Mouse (Mus musculus): Measurements from ENCODE around the gene 1110002E22Rik.

The 1110002E22Rik gene

DNA sequence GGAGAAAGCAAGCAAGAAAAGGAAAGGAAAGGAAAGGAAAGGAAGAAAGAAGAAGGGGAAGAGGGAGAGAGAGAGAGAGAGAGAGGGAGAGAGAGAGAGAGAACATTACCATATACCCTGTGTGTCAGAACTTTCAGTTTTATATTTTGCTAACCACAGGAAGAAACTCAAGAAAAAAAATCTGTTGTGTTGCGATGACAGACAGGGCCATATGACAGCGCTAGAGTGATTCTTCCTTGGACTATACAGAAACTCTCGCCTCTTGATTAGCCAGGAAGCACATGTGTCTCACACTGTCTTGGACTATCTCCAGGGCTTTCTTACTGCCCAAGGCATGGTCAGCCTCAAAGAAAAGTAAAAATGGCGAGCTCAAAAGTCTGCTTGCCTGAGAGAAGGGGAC is 2.2 kb upstream of the 1110002E22Rik start:
- in situ Hi-C loops (cut with MboI; ENCODE audit: unreplicated experiment in 2 of 2), result no loop called here

DNA sequence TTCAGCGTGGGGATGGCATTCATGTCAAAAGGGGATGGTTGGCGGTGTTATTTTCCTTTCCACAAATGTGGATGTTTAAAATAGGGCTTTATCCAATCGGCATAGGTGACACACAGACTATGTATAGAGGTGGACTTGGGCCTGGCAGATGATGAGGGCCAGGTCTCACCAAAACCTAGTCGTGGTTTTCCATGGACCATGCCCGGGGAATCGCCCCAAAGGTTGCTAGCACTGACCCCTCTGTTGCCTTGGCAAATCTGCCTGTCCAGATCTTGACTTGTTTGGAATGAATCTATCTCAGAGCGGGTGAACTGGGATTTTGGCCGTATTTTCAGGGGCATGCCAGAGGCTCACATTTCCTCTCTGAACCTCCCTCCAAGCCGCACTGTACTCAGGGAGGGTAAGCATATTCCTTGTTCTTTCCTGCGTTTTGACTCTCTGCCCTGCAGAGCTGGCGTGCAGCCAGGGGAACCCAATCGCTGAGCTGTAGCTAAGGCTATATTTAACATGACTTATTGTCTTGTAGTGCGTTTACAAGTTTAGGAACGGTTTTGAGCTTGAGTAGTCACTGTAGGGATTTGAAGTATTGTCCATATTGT is 1.0 kb upstream of the 1110002E22Rik start:
- in situ Hi-C loops (cut with MboI; ENCODE audit: unreplicated experiment in 2 of 2), result no loop called here

DNA sequence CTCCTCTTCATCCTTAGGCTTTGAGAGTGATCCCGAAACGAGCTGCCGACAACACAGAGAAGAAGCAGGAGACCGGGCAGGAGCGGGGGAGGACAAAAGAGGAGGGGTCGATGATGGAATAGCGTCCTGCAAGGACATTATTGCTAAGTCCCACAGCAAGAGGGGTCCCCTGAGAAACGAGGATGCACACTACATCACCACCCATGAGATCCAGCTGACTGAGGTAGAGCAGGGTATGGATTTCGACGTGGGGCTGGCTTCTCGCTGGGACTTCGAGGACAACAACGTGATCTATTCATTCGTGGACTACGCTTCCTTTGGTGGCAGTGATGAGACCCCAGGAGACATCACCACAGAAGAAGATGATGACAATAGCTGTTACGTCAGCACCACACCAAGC is 1.1 kb downstream of the 1110002E22Rik start:
- in situ Hi-C loops (cut with MboI; ENCODE audit: unreplicated experiment in 2 of 2), result no loop called here

DNA sequence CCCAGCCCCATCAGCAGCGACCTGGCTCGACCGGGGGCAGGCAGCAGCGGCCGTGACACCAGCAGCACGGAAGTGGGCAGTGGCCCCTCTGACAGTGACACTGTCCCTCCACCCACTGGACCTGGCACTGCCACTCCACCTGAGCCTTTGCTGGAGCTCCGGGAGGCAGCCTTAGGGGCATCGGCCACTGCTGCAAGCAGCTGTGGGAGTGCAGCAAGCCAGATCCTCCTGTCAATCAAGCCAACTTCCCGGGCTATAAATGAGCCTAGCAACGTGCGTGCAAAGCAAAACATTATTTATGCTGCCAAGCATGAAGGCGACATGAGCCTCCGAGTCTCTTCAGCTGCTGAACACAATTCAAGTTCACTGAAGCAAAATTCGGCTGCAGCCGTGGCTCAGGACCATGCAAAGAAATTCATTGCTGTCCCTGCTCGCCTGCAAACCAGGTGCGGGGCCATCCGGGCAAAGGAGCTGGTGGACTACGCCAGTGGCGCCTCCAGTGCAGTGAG is 1.6 kb downstream of the 1110002E22Rik start:
- in situ Hi-C loops (cut with MboI; ENCODE audit: unreplicated experiment in 2 of 2), result no loop called here

DNA sequence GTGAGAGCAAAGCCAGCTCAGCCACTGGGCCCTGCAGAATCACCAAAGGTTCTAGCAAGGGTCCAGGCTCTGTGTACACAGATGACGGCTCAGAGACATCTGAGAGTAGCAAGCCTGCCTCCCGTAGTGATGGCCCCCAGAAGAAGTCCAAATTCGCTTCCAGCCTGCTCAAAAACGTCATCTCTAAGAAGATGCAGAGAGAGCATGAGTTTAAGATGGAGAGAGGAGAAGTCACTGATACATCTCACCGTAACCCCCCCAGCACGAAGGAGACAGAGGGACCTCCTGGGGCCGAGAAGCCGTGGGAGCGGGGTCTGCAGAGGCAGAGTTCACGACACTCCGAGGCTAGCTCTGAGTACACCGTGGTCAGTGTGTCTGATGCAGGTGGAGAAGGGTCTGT is 2.4 kb downstream of the 1110002E22Rik start, which contains the start of gene Gm5105:
Gene Gm5105 (minus strand): TSS at position 101 of the 400 bp plus-strand sequence.
- in situ Hi-C loops (cut with MboI; ENCODE audit: unreplicated experiment in 2 of 2), result no loop called here

DNA sequence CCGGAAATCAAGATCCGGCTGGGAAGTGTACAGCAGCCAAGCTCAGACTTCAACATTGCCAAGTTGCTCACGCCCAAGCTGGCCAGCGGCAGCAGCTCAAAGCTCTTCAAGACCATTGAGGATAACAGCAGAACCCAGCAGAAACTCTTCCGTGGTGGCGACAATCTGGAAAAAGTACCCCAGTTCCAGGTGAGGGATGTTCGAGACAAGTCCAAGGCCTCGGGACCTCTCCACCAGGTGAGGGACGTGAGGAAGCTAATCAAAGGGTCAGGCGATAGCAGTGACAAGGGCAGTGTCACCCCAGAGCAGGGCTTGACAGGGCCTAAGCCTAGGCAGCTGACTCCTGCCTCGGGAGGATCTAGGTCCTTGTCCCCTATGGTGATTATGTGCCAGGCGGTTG is 3.3 kb downstream of the 1110002E22Rik start:
- in situ Hi-C loops (cut with MboI; ENCODE audit: unreplicated experiment in 2 of 2), result no loop called here

DNA sequence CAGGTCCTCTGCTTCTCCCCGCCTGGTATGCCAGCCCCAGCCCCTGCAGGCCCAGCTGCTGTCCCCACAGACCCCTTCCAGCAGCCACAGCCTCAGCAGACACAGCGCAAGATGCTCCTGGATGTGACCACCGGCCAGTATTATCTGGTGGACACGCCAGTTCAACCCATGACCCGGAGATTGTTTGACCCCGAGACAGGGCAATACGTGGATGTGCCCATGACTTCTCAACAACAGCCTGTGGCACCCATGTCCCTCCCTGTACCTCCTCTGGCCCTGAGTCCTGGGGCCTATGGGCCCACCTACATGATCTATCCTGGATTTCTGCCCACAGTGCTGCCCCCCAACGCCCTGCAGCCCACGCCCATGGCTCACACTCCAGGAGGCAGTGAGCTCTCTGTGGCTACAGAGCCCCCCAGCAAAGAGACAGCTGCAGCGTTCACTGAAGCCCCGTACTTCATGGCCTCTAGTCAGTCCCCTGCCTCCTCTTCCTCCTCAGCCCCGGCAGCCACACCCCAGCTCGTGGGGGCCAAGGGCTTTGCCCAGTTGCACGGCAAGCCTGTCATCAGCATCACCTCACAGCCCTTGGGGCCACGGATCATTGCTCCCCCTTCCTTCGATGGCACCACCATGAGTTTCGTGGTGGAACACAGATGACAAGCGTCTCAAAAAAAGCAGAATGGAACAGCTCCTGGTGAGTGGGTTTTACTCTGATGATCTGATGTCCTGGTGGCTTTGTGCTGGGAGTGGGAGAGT is 5.1 kb downstream of the 1110002E22Rik start:
- in situ Hi-C loops (cut with MboI; ENCODE audit: unreplicated experiment in 2 of 2), result no loop called here

DNA sequence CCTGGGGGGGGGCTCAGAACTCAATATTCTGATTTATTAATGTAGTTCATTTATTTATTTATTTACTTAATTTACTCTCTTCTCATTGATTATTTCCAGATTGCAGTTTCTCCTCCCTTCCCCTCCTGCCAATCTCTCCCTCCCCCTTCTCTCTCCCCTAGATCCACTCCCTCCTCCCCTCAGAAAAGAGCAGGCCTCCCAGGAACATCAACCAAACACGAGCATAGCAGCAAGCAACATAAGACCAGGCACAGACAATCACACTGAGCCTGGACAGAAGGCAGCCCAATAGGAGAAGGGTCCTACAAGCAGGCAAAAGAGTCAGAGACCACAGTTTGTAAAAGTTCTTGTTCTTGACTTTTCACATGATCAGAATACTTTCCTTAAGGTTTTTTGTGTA is 6.2 kb downstream of the 1110002E22Rik start:
- in situ Hi-C loops (cut with MboI; ENCODE audit: unreplicated experiment in 2 of 2), result no loop called here

DNA sequence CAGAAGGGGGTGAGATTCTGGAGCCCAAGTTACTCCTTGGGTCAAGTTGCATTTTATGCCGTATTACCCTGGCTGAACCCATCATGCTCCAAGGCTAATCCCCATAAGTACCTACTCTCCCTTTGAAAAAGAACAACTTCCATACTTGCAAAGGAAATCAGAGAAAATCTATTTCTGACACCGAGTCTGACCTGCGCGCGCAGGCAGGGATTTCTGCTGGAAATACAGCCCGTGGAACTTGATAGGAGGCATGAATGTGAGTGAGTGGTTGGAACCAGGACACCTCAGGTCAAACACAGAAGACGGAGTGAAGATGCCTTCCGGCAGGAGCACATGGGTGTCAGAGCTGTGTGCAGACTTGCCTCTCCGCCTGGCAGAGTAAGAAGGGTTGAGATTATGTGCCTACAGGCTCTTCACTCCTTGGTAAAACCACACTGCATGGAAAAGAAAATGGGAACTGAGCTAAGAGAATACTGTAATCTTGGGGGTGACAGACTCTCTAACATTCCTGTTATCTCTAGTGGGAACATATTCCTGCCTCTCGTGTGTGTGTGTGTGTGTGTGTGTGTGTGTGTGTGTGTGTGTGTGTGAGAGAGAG is 6.7 kb downstream of the 1110002E22Rik start:
- in situ Hi-C loops (cut with MboI; ENCODE audit: unreplicated experiment in 2 of 2), result no loop called here

DNA sequence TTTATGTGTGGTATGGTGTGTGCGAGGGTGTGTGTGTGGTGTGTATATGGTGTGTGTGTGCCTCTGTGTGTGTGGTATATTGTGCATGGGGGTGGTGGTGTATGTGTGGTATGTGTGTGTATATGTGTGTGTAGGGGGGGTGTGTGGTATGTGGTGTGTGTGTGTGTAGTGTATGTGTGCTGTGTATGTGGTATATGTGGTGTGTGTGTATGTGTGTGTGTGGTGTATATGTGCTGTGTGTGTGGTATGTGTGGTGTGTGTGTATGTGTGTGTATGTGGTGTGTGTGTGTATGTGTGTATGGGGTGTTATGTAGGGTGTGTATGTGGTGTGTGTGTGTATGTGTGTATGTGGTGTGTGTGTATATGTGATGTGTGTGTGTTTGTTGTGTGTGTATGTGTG is 9.4 kb downstream of the 1110002E22Rik start:
- in situ Hi-C loops (cut with MboI; ENCODE audit: unreplicated experiment in 2 of 2), result no loop called here

DNA sequence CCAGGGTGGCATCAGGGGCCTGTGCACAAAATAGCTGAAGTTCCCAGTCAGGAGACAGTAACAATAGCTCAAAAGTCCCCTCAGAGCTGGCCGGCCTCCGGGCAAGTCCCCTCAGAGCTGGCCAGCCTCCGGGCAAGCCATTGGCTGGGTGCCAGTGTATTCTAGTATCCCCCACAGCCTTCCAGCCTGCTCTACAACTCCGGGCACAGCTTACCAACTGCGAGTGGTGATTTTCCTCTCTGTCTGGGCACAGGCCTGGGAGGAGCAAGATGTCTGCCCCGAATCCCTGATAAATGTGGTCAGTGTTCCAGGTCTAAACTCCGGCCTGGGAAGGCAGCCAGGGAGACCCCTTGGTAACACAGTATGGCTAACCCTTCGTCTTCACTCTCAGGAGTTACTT is 10.4 kb downstream of the 1110002E22Rik start:
- in situ Hi-C loops (cut with MboI; ENCODE audit: unreplicated experiment in 2 of 2), result no loop called here

DNA sequence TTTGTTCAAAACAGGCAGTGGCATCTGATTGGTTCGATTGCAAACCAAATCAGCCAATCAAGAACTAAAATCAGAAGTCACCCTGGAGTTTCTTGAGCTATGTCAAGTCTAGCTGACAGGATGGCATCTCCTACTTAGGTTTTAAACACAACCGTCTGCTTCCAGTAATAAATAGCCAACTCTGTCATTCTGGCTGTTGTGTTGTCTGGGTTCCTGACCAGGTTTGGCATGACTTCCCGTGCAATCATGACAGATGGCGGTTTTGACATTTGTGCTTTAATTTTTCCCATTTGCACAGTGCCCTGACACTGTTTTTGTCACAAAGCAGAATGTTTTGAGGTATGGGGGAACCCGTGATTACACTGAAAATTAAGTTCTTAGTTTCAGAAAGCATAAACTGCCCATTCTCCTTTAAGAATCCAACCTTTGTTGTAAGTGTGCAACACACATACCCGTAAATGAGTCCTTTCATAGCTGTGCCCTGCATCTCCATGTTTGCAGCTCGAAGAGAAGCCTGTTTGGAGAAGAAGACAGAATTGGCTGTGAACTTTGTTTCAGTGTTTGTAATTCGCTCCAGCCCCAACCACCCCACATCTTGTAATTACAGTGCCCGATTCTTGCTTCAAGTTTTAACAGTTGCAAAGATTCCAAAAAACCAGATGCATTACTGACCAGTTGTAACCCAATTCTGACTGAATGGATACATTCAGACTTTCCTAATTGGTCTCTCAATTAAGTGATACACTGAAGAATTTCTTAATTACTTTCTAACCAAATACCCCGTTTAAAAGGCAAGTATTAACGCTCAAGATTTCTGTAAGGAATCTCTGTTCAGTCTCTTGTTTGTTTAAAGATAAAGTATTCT is 12.9 kb downstream of the 1110002E22Rik start:
- in situ Hi-C loops (cut with MboI; ENCODE audit: unreplicated experiment in 2 of 2), result no loop called here

DNA sequence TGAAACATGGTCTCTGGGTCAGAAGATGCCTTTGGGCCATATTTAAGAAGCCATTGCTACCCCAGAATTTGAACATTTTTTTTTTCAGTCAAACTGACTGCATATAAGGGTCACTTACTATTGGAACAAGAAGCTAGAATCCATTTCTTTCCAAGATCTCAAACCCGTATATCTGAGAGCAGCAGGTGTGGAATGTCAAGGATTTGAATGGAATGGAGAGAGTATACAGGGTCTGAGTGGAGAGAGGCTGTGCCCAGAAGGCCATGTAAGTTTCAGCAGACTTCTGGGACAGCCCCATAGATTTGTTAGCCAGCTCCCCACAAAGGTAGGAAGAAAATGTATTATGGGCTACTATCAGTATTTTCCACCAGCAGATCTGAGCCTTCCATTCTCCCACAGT is 13.8 kb downstream of the 1110002E22Rik start:
- in situ Hi-C loops (cut with MboI; ENCODE audit: unreplicated experiment in 2 of 2), result no loop called here

DNA sequence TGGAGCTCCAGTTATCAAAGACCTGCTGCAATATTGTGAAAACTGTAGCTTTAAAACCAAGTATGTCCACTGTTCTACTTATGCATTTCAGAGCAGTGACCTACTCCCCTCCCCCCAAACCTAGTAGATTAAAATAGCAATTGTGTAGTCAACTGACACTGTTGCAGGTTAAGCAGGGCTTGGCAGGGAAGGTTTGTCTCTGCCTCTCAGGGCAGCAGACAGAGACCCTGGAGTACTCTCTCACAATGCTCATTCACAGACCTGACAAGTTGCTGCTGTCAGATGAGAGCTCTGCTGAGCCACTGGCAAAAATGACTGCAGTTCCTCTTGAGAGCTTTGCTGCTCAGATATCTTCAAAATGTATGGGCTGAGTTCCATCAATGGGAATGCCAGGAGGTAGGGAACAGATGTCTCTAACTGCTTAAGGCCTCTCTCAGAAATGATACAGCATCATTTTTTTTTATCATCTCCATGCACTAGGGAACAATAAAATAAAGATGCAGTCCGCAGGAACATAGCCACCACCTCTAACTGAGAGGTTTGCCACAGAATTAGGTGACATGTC is 18.3 kb downstream of the 1110002E22Rik start:
- in situ Hi-C loops (cut with MboI; ENCODE audit: unreplicated experiment in 2 of 2), result no loop called here

DNA sequence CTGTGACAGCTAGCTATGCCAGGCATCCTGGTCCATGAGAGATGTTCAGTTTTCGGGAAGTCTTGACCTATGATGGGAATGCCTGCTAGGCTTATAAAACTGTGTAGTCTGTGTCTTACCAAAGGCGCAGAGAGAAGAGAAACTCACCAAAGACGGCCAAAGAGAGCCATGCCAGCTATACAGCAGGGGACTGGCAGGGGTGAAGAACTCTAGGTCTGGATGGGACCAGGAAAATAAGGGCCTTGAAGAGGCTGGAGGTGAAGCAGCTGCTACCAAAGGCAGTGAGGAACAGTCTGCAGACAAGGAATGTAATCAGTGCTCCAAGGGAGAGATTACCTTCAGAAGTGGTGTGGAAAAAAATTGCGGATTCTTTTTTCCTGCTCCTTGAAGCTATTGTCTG is 19.0 kb downstream of the 1110002E22Rik start:
- in situ Hi-C loops (cut with MboI; ENCODE audit: unreplicated experiment in 2 of 2), result no loop called here

DNA sequence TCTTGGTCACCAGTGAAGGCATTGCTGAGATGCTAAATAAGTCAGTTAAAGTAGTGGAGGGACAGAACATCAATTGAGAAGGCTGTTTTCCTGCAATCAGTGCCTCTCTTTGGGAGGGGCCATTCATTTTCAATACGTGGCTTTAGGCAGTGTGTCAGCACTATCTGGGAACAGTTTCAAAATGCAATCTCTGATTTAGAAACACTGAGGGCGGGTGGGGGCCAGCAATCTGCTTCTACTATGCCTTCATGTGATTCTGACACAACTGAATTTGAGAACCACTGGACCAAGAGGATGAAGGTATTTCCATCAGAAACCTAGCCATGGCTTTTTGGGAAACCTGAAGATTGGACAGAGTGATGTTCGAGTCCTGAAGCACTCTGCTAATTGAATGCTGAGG is 30.4 kb downstream of the 1110002E22Rik start:
- in situ Hi-C loops (cut with MboI; ENCODE audit: unreplicated experiment in 2 of 2), result no loop called here

DNA sequence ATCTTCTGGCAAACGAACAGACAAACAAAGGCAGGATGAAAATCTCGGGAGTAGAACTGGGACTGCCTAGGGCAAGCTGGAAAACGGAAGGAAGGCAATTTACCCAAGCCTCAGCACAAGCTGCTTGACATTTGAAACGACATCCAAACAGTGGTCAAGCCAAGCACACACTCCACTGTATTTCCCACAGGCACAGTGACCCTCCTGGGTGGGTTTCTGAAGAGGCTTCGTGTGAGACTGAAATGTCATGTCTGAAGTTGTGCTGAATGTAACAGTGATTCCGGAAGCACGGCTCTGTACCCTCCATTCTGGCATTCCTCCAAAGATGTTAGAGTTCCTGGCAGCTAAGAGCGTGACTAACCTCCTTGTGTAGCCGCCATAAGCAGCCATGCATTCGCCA is 30.9 kb downstream of the 1110002E22Rik start:
- in situ Hi-C loops (cut with MboI; ENCODE audit: unreplicated experiment in 2 of 2), result no loop called here

DNA sequence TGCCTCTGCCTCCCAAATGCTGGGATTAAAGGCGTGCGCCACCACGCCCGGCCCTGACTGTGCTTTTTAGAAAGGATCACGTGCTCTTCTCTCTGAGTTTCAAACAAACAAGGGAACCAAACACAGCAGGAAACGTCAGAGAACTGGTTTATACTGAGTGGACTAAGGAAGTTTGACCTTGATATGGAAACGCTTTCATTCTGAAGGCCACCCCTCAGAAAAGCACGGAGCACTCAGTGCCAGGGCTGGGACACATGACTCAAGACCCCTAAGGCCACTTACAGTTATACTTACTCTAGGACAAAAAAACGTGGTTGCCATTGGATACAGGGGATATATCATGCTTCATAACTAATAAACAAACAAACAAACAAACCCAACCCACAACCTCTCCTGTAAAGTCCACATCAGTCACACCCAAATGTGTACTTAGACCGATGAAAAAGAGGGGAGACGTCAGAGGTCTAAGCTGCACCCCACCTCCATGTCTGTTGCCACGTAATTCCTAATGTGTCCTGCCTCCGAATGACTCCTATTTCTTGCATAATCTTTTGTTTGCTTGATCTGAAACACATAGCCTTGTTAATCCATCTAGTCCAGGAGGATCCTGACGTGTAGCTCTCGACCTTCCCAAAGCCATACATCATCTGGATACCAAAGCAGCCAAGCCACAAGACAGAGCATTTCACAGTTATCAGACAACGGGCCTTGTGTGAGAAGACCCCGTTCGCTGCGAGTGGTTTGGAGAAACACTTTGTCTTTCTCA is 31.6 kb downstream of the 1110002E22Rik start:
- in situ Hi-C loops (cut with MboI; ENCODE audit: unreplicated experiment in 2 of 2), result no loop called here

DNA sequence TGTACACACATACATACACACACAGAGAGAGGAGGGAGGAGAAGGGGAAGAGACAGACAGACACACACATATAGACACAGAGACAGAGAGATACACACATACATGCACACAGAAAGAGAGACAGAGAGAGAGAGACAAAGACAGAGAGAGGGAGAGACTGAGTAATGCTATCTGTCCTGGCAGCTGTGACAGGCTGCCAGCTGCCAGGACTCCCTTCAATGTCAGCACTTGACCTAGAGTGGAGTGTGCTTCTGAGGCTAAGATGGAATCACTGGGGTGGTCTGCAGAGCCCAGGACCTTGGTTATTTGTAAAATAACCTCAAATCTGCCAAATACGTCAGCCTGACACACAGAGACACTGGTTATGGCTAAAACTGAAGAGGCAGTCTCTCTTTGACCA is 32.9 kb downstream of the 1110002E22Rik start:
- in situ Hi-C loops (cut with MboI; ENCODE audit: unreplicated experiment in 2 of 2), result no loop called here

DNA sequence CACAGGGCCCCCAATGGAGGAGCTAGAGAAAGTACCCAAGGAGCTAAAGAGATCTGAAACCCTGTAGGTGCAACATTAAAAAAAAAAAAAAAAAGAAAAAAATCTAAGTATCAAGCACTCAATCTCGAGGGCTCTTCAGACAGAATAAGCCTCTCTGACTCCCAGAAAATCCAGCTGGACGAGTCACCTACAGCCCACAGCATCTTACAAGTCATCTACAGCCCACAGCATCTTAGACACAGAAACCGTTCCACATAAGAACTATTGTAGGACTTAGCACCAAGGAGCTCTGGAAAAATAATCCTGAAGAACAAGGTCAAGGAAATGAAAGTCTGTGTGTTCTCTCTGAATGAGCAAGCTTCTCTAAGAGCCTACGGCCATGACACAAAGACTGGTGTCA is 37.1 kb downstream of the 1110002E22Rik start:
- in situ Hi-C loops (cut with MboI; ENCODE audit: unreplicated experiment in 2 of 2), result no loop called here
